Mouse (Mus musculus) kidney, postnatal 10 days (tissue): ENCODE data around the gene Cyp27b1.

Experiments used
- DNase-seq: peaks from one replicate; pipeline ENCODE4 v3.0.0; 2021; ENCODE audit warnings: mixed read lengths

Cyp27b1 gene

GRCm38 (mm10) chr10:127092742-127093141 lies 44.7 kb downstream of the Cyp27b1 start:
- no peak for DNase-seq

- DNase-seq: no peak
These were observed 46.3 kb downstream of the Cyp27b1 start for GRCm38 (mm10) chr10:127094382-127094802.

GRCm38 (mm10) chr10:127098514-127098913 lies 50.5 kb downstream of the Cyp27b1 start:
- no peak for DNase-seq

GRCm38 (mm10) chr10:127099191-127099590 lies 51.1 kb downstream of the Cyp27b1 start:
- DNase-seq: no peak

- no peak for DNase-seq
These were observed 51.8 kb downstream of the Cyp27b1 start for GRCm38 (mm10) chr10:127099868-127100267.

- no peak for DNase-seq
These were observed 52.4 kb downstream of the Cyp27b1 start for GRCm38 (mm10) chr10:127100414-127100813.

- no peak for DNase-seq
These were observed 53.1 kb downstream of the Cyp27b1 start for GRCm38 (mm10) chr10:127101151-127101550.
